Mouse (Mus musculus) layer of hippocampus, postnatal 10 days (tissue): Measurements from ENCODE around the gene Zfp423. TPM values are rescaled to one million over a fixed set of nuclear protein-coding genes. Genes with fewer than 3 reads are reported as not detected.

Experiments used
- DNase-seq, 2 experiments: peaks; one replicate each; pipeline ENCODE4 v3.0.0; 2021; ENCODE audit warnings: low spot score in 2 of 2
- total RNA-seq, 2 experiments: library from RNA; stranded (reverse); gene quantifications; 2 replicates each; pipeline ENCODE4 v1.2.3; 2021

The Zfp423 gene
- total RNA-seq, 2 experiments from 2014 or later = 20.9 to 27.1 TPM

GRCm38 (mm10) chr8:87631776-87632175 lies 327.6 kb downstream of the Zfp423 start:
- no peak for DNase-seq

- DNase-seq = no peak
Measured at GRCm38 (mm10) chr8:87629656-87630055, 329.7 kb downstream of the Zfp423 start.

GRCm38 (mm10) chr8:87621181-87621580 lies 338.2 kb downstream of the Zfp423 start:
- DNase-seq = no peak

GRCm38 (mm10) chr8:87620225-87620624 lies 339.2 kb downstream of the Zfp423 start:
- DNase-seq = peak in 1 of 2 experiments; percentile 17

- no peak for DNase-seq
Measured at GRCm38 (mm10) chr8:87619529-87619928, 339.9 kb downstream of the Zfp423 start.

GRCm38 (mm10) chr8:87619118-87619517 lies 340.3 kb downstream of the Zfp423 start:
- DNase-seq = peak in 1 of 2 experiments; percentile 15

- no peak for DNase-seq
Measured at GRCm38 (mm10) chr8:87613701-87614100, 345.7 kb downstream of the Zfp423 start.

Other genes with a start within 250 kb of the Zfp423 start
- gene Cnep1r1, start 159.2 kb upstream of the Zfp423 start, total RNA-seq = 10 to 100 TPM; 32.3 to 34.7 TPM
- 10 to 100 TPM; 31.2 to 34.7 TPM for gene Heatr3, start 178.3 kb upstream of the Zfp423 start, total RNA-seq
- gene Tent4b, start 239.6 kb upstream of the Zfp423 start, total RNA-seq = 10 to 100 TPM; 34.3 to 37.0 TPM